Mouse (Mus musculus) erythroid progenitor cell, adult 5-6 weeks (primary cell): ENCODE measurements at regions not wholly inside any gene's neighbourhood (a gene's known extent, or its start where the extent isn't known, plus 50 kb on each side); places are given as distances from the start of the nearest gene placed in this dataset.

ENCODE experiments used
- ATAC-seq: replicated peaks from 2 replicates; pipeline ENCODE4 v1.8.0; 2016; ENCODE audit warnings: moderate number of reproducible peaks, mild to moderate bottlenecking, moderate TSS enrichment, inconsistent platforms; ENCODE audit not compliant: poor library complexity, low FRiP score, severe bottlenecking

- 0 out of 2 replicates have a peak, but pooled peaks have one; percentile 54 for ATAC-seq
Observed at GRCm38 (mm10) chr10:17596126-17596525, 126.9 kb upstream of the Cited2 start.

- ATAC-seq, result no peak
Observed at GRCm38 (mm10) chr10:17596743-17597142, 126.3 kb upstream of the Cited2 start.

GRCm38 (mm10) chr10:17599246-17599645 lies 123.8 kb upstream of the Cited2 start:
- ATAC-seq, result no peak

GRCm38 (mm10) chr10:17599831-17600761 lies 122.9 kb upstream of the Cited2 start:
- no peak for ATAC-seq

- ATAC-seq, result no peak
Observed at GRCm38 (mm10) chr10:17600762-17601108, 122.3 kb upstream of the Cited2 start.

- no peak for ATAC-seq
Observed at GRCm38 (mm10) chr10:17602446-17602845, 120.6 kb upstream of the Cited2 start.

GRCm38 (mm10) chr10:17608220-17608619 lies 114.8 kb upstream of the Cited2 start:
- ATAC-seq, result no peak

GRCm38 (mm10) chr10:17610592-17610991 lies 112.4 kb upstream of the Cited2 start:
- no peak for ATAC-seq

- ATAC-seq, result no peak
Observed at GRCm38 (mm10) chr10:17613281-17613680, 109.7 kb upstream of the Cited2 start.

- no peak for ATAC-seq
Observed at GRCm38 (mm10) chr10:17618024-17618423, 105.0 kb upstream of the Cited2 start.

GRCm38 (mm10) chr10:17619617-17620016 lies 103.4 kb upstream of the Cited2 start:
- ATAC-seq, result no peak

GRCm38 (mm10) chr10:17621703-17622385 lies 101.2 kb upstream of the Cited2 start:
- no peak for ATAC-seq

GRCm38 (mm10) chr10:17622802-17623201 lies 100.2 kb upstream of the Cited2 start:
- no peak for ATAC-seq

GRCm38 (mm10) chr10:17629709-17630108 lies 93.3 kb upstream of the Cited2 start:
- no peak for ATAC-seq

GRCm38 (mm10) chr10:17630861-17631581 lies 92.0 kb upstream of the Cited2 start:
- ATAC-seq, result no peak

GRCm38 (mm10) chr10:17631817-17632216 lies 91.2 kb upstream of the Cited2 start:
- no peak for ATAC-seq

- no peak for ATAC-seq
Observed at GRCm38 (mm10) chr10:17632959-17633674, 89.9 kb upstream of the Cited2 start.

- no peak for ATAC-seq
Observed at GRCm38 (mm10) chr10:17645363-17645762, 77.7 kb upstream of the Cited2 start.

GRCm38 (mm10) chr10:17646391-17646790 lies 76.6 kb upstream of the Cited2 start:
- ATAC-seq, result no peak

GRCm38 (mm10) chr10:17648077-17648476 lies 74.9 kb upstream of the Cited2 start:
- ATAC-seq, result no peak
